Mouse (Mus musculus) ES-Bruce4 (cell line): ENCODE data around the gene Gpr135. TPM values are rescaled to one million over a fixed set of nuclear protein-coding genes. Genes with fewer than 3 reads are reported as not detected.
"Not testable (repeated sequence)": the region's sequence is repeated elsewhere in the genome, so short reads cannot be mapped to it uniquely, and the experiment has no call there.

Source experiments
- H3K27ac ChIP-seq: 2 replicates; pipeline ENCODE4 v1.5.1; 2012; ENCODE audit warnings: low read length, inconsistent platforms; ENCODE audit not compliant: insufficient read depth
- H3K27me3 ChIP-seq: 2 replicates; pipeline ENCODE4 v1.6.1; 2012; ENCODE audit warnings: mild to moderate bottlenecking, low read length, inconsistent platforms; ENCODE audit not compliant: control insufficient read depth, poor library complexity, insufficient read depth, severe bottlenecking
- H3K36me3 ChIP-seq: 2 replicates; pipeline ENCODE4 v1.6.1; 2012; ENCODE audit warnings: inconsistent platforms, mild to moderate bottlenecking, low read length, moderate library complexity; ENCODE audit not compliant: control insufficient read depth, poor library complexity, insufficient read depth, severe bottlenecking
- H3K4me1 ChIP-seq: one replicate; pipeline ENCODE4 v1.8.1; 2011; ENCODE audit warnings: low read length; ENCODE audit not compliant: control insufficient read depth, insufficient read depth
- H3K4me3 ChIP-seq: 2 replicates; pipeline ENCODE4 v1.5.1; 2011; ENCODE audit warnings: low read depth, mild to moderate bottlenecking, low read length
- H3K9ac ChIP-seq: 2 replicates; pipeline ENCODE4 v1.6.1; 2012; ENCODE audit warnings: low read depth, mild to moderate bottlenecking, inconsistent platforms; ENCODE audit not compliant: poor library complexity, severe bottlenecking
- H3K9me3 ChIP-seq: replicated peaks from 2 replicates; pipeline ENCODE4 v1.6.1; 2012; ENCODE audit warnings: mild to moderate bottlenecking, low read length, inconsistent platforms; ENCODE audit not compliant: control insufficient read depth, poor library complexity, insufficient read depth, severe bottlenecking
- CTCF ChIP-seq: IDR thresholded peaks from one replicate; pipeline ENCODE4 v1.8.1; 2011; ENCODE audit warnings: low read depth, low read length
- EP300 ChIP-seq: IDR thresholded peaks from 2 replicates; pipeline ENCODE4 v1.6.1; 2011; ENCODE audit warnings: low read depth, low read length; ENCODE audit not compliant: insufficient read depth
- POLR2A ChIP-seq: IDR thresholded peaks from one replicate; pipeline ENCODE4 v1.8.1; 2011; ENCODE audit warnings: low read length; ENCODE audit not compliant: insufficient read depth
- polyA plus RNA-seq: library from polyadenylated mRNA; stranded (reverse); fragments of >200 nt; gene quantifications from 2 replicates; pipeline ENCODE4 v1.2.4, GENCODE M21; 2011; ENCODE audit warnings: low read depth; ENCODE audit not compliant: missing spikeins, insufficient read depth, insufficient read length

The Gpr135 gene
- polyA plus RNA-seq, 1 experiment, result 1.8 TPM

GRCm38 (mm10) chr12:72057780-72058179 is 13.1 kb downstream of the Gpr135 start:
- no peaks in the 10 kb centered on the region for H3K36me3 ChIP-seq

GRCm38 (mm10) chr12:72053851-72054250 is 17.1 kb downstream of the Gpr135 start:
- H3K4me3 ChIP-seq, result no peak overlapping the region
- peaks cover 17% of the 10 kb centered on the region for H3K9me3 ChIP-seq
- no peak overlapping the region for H3K27ac ChIP-seq
- H3K27me3 ChIP-seq, result no peaks in the 10 kb centered on the region
- no peak overlapping the region for H3K9ac ChIP-seq
- no peaks in the 10 kb centered on the region for H3K36me3 ChIP-seq
- no peak for TF ChIP-seq EP300
- no peaks in the 10 kb centered on the region for H3K4me1 ChIP-seq

More at GRCm38 (mm10) chr12:72057780-72058179, 13.1 kb downstream of the Gpr135 start:
- no peak for TF ChIP-seq POLR2A
- no peak for TF ChIP-seq EP300
- TF ChIP-seq CTCF, result no peak
- Histone ChIP-seq H3K9me3 (no peaks in the 10 kb centered on the region), H3K27me3 (no peaks in the 10 kb centered on the region), H3K4me1 (no peaks in the 10 kb centered on the region), H3K9ac (no peak overlapping the region), H3K4me3 (no peak overlapping the region), H3K27ac (no peak overlapping the region)

GRCm38 (mm10) chr12:72053303-72053702 is 17.6 kb downstream of the Gpr135 start:
- H3K4me1 ChIP-seq, result no peaks in the 10 kb centered on the region
- peaks cover 17% of the 10 kb centered on the region for H3K9me3 ChIP-seq
- TF ChIP-seq CTCF (no peak), POLR2A (no peak), EP300 (no peak)
- H3K9ac ChIP-seq, result no peak overlapping the region
- H3K4me3 ChIP-seq, result no peak overlapping the region
- no peak overlapping the region for H3K27ac ChIP-seq
- H3K36me3 ChIP-seq, result no peaks in the 10 kb centered on the region
- no peaks in the 10 kb centered on the region for H3K27me3 ChIP-seq

GRCm38 (mm10) chr12:72052571-72052970 is 18.4 kb downstream of the Gpr135 start:
- no peak overlapping the region for H3K4me3 ChIP-seq
- no peaks in the 10 kb centered on the region for H3K36me3 ChIP-seq
- no peaks in the 10 kb centered on the region for H3K4me1 ChIP-seq
- no peak overlapping the region for H3K27ac ChIP-seq
- peaks cover 17% of the 10 kb centered on the region for H3K9me3 ChIP-seq
- TF ChIP-seq EP300 (no peak), POLR2A (no peak), CTCF (no peak)
- H3K9ac ChIP-seq, result no peak overlapping the region
- H3K27me3 ChIP-seq, result no peaks in the 10 kb centered on the region

- no peaks in the 10 kb centered on the region for H3K27me3 ChIP-seq
- H3K4me1 ChIP-seq, result no peaks in the 10 kb centered on the region
- H3K36me3 ChIP-seq, result no peaks in the 10 kb centered on the region
- H3K4me3 ChIP-seq, result no peak overlapping the region
- peak overlapping the region; percentile 19; the same call in 1 of the 2 replicates for H3K27ac ChIP-seq
- TF ChIP-seq EP300 (no peak), POLR2A (no peak), CTCF (no peak)
- H3K9ac ChIP-seq, result no peak overlapping the region
- H3K9me3 ChIP-seq, result peaks cover 17% of the 10 kb centered on the region
These were observed 20.1 kb downstream of the Gpr135 start for GRCm38 (mm10) chr12:72050821-72051220.

- H3K27ac ChIP-seq, H3K4me3 ChIP-seq, H3K27me3 ChIP-seq, H3K4me1 ChIP-seq, H3K9ac ChIP-seq, H3K36me3 ChIP-seq: not testable (repeated sequence)
- peaks cover 17% of the 10 kb centered on the region for H3K9me3 ChIP-seq
These were observed 20.8 kb downstream of the Gpr135 start for GRCm38 (mm10) chr12:72050156-72050555.

- H3K27ac ChIP-seq, result no peak overlapping the region
These were observed 23.4 kb downstream of the Gpr135 start for GRCm38 (mm10) chr12:72047513-72047912.

More at GRCm38 (mm10) chr12:72047513-72047912, 23.4 kb downstream of the Gpr135 start:
- Histone ChIP-seq H3K27me3 (no peaks in the 10 kb centered on the region), H3K4me1 (no peaks in the 10 kb centered on the region), H3K9ac (no peak overlapping the region), H3K9me3 (peaks cover 17% of the 10 kb centered on the region), H3K4me3 (no peak overlapping the region), H3K36me3 (no peaks in the 10 kb centered on the region)
- TF ChIP-seq CTCF (no peak), EP300 (no peak), POLR2A (no peak)
